Mouse (Mus musculus) embryonic facial prominence, embryonic 11.5 days (tissue): ENCODE data around the gene Pola2. TPM values are rescaled to one million over a fixed set of nuclear protein-coding genes. Genes with fewer than 3 reads are reported as not detected.

Source experiments
- ATAC-seq: fragments of 200-750 bp; cut with Nextera tagmentation; replicated peaks from 2 replicates; pipeline ENCODE4 v1.8.0; 2017; ENCODE audit warnings: low read depth; ENCODE audit not compliant: insufficient number of reproducible peaks, low FRiP score, low TSS enrichment
- DNase-seq: peaks from one replicate; pipeline ENCODE4 v3.0.0-alpha.2; 2015; ENCODE audit warnings: low spot score
- H3K27ac ChIP-seq: fragments of 300-500 bp; sonication (generic); replicated peaks from 2 replicates; pipeline ENCODE4 v1.5.1; 2014; ENCODE audit warnings: mild to moderate bottlenecking, low read depth, low read length, control low read depth
- H3K27me3 ChIP-seq: fragments of 300-500 bp; sonication (generic); 2 replicates; pipeline ENCODE4 v1.6.1; 2014; ENCODE audit warnings: mild to moderate bottlenecking, low read length, moderate library complexity, mixed read lengths; ENCODE audit not compliant: control insufficient read depth, insufficient read depth
- H3K36me3 ChIP-seq: fragments of 300-500 bp; sonication (generic); replicated peaks from 2 replicates; pipeline ENCODE4 v1.6.1; 2014; ENCODE audit warnings: low read depth, mild to moderate bottlenecking, low read length, moderate library complexity, mixed read lengths; ENCODE audit not compliant: control insufficient read depth, insufficient read depth
- H3K4me1 ChIP-seq: fragments of 300-500 bp; sonication (generic); 2 replicates; pipeline ENCODE4 v1.6.1; 2014; ENCODE audit warnings: low read length, mixed read lengths; ENCODE audit not compliant: control insufficient read depth, insufficient read depth
- H3K4me2 ChIP-seq: fragments of 300-500 bp; sonication (generic); 2 replicates; pipeline ENCODE4 v1.6.1; 2014; ENCODE audit warnings: low read depth, mild to moderate bottlenecking, control low read depth, low read length, moderate library complexity
- H3K4me3 ChIP-seq: fragments of 300-500 bp; sonication (generic); 2 replicates; pipeline ENCODE4 v1.5.1; 2014; ENCODE audit warnings: low read depth, low read length, control low read depth
- H3K9ac ChIP-seq: fragments of 300-500 bp; sonication (generic); replicated peaks from 2 replicates; pipeline ENCODE4 v1.6.1; 2014; ENCODE audit warnings: mild to moderate bottlenecking, control low read depth, low read length
- H3K9me3 ChIP-seq: fragments of 300-500 bp; sonication (generic); replicated peaks from 2 replicates; pipeline ENCODE4 v1.6.1; 2016; ENCODE audit warnings: mild to moderate bottlenecking, low read length, inconsistent platforms, mixed read lengths; ENCODE audit not compliant: control insufficient read depth
- WGBS: fragments of 180-500 bp; shearing (Covaris S2); extraction: QIAGEN DNeasy Blood & Tissue Kit; methylation state at CpG from one replicate; pipeline ENCODE4 v1.1.7; 2014; 5-methylcytosine and 5-hydroxymethylcytosine counted together
- polyA plus RNA-seq: library from polyadenylated mRNA; unstranded; fragments of >200 nt; fragmentation: Nextera tagmentation; extraction: Ambion mirVana; gene quantifications from 2 replicates; pipeline ENCODE4 v1.2.1, GENCODE M21; 2014

Pola2 gene
- polyA plus RNA-seq: 91.0 and 97.6 TPM in 2 replicates

- ATAC-seq (peak; percentile 81), DNase-seq (peak; percentile 95)
- H3K4me2 ChIP-seq: peak within 1 kb of the TSS; percentile 72
- no peaks in the 10 kb centered on the region for H3K9me3 ChIP-seq
- H3K36me3 ChIP-seq: no peaks in the 10 kb centered on the region
- 0 out of 2 replicates have a peak within 1 kb of the TSS, but pooled peaks have one; percentile 7 for H3K27ac ChIP-seq
- peak within 1 kb of the TSS; percentile 66 for H3K4me3 ChIP-seq
- H3K4me1 ChIP-seq: no peaks in the 10 kb centered on the region
- peak within 1 kb of the TSS; percentile 75 for H3K9ac ChIP-seq
- under 1% methylated on average over 50 of the region's 50 CpGs for WGBS
- no peaks in the 10 kb centered on the region for H3K27me3 ChIP-seq
Observed at GRCm38 (mm10) chr19:5963883-5964562, at the start of gene Pola2. Gene Pola2, minus strand, starts transcription at chr19:5964202.

- Histone ChIP-seq H3K36me3 (no peaks in the 10 kb centered on the region), H3K4me1 (no peaks in the 10 kb centered on the region), H3K4me2 (no peak overlapping the region), H3K9ac (no peak overlapping the region), H3K27ac (no peak overlapping the region), H3K4me3 (no peak overlapping the region), H3K9me3 (no peaks in the 10 kb centered on the region), H3K27me3 (peaks cover 6% of the 10 kb centered on the region; the same call in 1 of the 2 replicates)
- WGBS: 90% methylated on average over 10 of the region's 10 CpGs
- DNase-seq (no peak), ATAC-seq (no peak)
Observed at GRCm38 (mm10) chr19:6013691-6014090, 49.7 kb upstream of the Pola2 start.

- H3K27me3 ChIP-seq: no peaks in the 10 kb centered on the region
- H3K4me1 ChIP-seq: no peaks in the 10 kb centered on the region
- H3K9me3 ChIP-seq: no peaks in the 10 kb centered on the region
- no peak overlapping the region for H3K27ac ChIP-seq
- H3K36me3 ChIP-seq: no peaks in the 10 kb centered on the region
- no peak overlapping the region for H3K4me3 ChIP-seq
- no peak overlapping the region for H3K4me2 ChIP-seq
- no peak for ATAC-seq
- DNase-seq: no peak
- H3K9ac ChIP-seq: no peak overlapping the region
- WGBS: 73% methylated on average over 8 of the region's 8 CpGs
Observed at GRCm38 (mm10) chr19:6009137-6009536, 45.1 kb upstream of the Pola2 start.

GRCm38 (mm10) chr19:6007013-6007412 lies 43.0 kb upstream of the Pola2 start:
- ATAC-seq (no peak), DNase-seq (no peak)
- Histone ChIP-seq H3K4me3 (no peak overlapping the region), H3K4me1 (no peaks in the 10 kb centered on the region), H3K27ac (no peak overlapping the region), H3K4me2 (no peak overlapping the region), H3K36me3 (no peaks in the 10 kb centered on the region), H3K27me3 (no peaks in the 10 kb centered on the region), H3K9me3 (no peaks in the 10 kb centered on the region), H3K9ac (no peak overlapping the region)
- 84% methylated on average over 13 of the region's 13 CpGs for WGBS

GRCm38 (mm10) chr19:6005541-6005940 lies 41.5 kb upstream of the Pola2 start:
- Histone ChIP-seq H3K4me2 (no peak overlapping the region), H3K9ac (no peak overlapping the region), H3K4me1 (no peaks in the 10 kb centered on the region), H3K27me3 (no peaks in the 10 kb centered on the region), H3K4me3 (no peak overlapping the region), H3K9me3 (no peaks in the 10 kb centered on the region), H3K36me3 (no peaks in the 10 kb centered on the region), H3K27ac (no peak overlapping the region)
- no peak for DNase-seq
- WGBS: 73% methylated on average over 11 of the region's 11 CpGs
- ATAC-seq: no peak

- no peaks in the 10 kb centered on the region for H3K4me1 ChIP-seq
- DNase-seq (no peak), ATAC-seq (no peak)
- H3K4me3 ChIP-seq: no peak overlapping the region
- H3K4me2 ChIP-seq: no peak overlapping the region
- no peaks in the 10 kb centered on the region for H3K9me3 ChIP-seq
- no peaks in the 10 kb centered on the region for H3K27me3 ChIP-seq
- WGBS: 78% methylated on average over 5 of the region's 5 CpGs
- no peak overlapping the region for H3K9ac ChIP-seq
- no peaks in the 10 kb centered on the region for H3K36me3 ChIP-seq
- H3K27ac ChIP-seq: no peak overlapping the region
Observed at GRCm38 (mm10) chr19:5999969-6000368, 36.0 kb upstream of the Pola2 start.

GRCm38 (mm10) chr19:5998180-5998579 lies 34.2 kb upstream of the Pola2 start:
- H3K9me3 ChIP-seq: no peaks in the 10 kb centered on the region
- no peak overlapping the region for H3K9ac ChIP-seq
- H3K4me3 ChIP-seq: no peak overlapping the region
- no peaks in the 10 kb centered on the region for H3K4me1 ChIP-seq
- no peaks in the 10 kb centered on the region for H3K27me3 ChIP-seq
- no peak overlapping the region for H3K27ac ChIP-seq
- no peaks in the 10 kb centered on the region for H3K36me3 ChIP-seq
- ATAC-seq (no peak), DNase-seq (no peak)
- H3K4me2 ChIP-seq: no peak overlapping the region
- WGBS: 81% methylated on average over 3 of the region's 3 CpGs

GRCm38 (mm10) chr19:5994711-5995110 lies 30.7 kb upstream of the Pola2 start:
- no peak for ATAC-seq
- Histone ChIP-seq H3K27me3 (no peaks in the 10 kb centered on the region), H3K9ac (no peak overlapping the region), H3K27ac (no peak overlapping the region), H3K4me3 (no peak overlapping the region), H3K36me3 (no peaks in the 10 kb centered on the region), H3K4me2 (no peak overlapping the region), H3K4me1 (no peaks in the 10 kb centered on the region), H3K9me3 (no peaks in the 10 kb centered on the region)
- DNase-seq: no peak
- 88% methylated on average over 14 of the region's 14 CpGs for WGBS
